Mouse (Mus musculus) CD8-positive naive resting alpha-beta T cell, adult 2 months (primary cell): ENCODE measurements around the gene 3110082J24Rik.
"Not testable (repeated sequence)": the region's sequence is repeated elsewhere in the genome, so short reads cannot be mapped to it uniquely, and the experiment has no call there.

Experiments
- DNase-seq, 2 experiments: peaks; one replicate each; pipeline ENCODE4 v3.0.0; 2022; ENCODE audit warnings: low read depth in 2 of 2, low spot score in 2 of 2

The 3110082J24Rik gene

GRCm38 (mm10) chr5:30072825-30073821 is 32.8 kb downstream of the 3110082J24Rik start, which contains the start of gene Tyms:
TSS of gene Tyms (minus strand) at chr5:30073617.
- DNase-seq = peak; percentile 39 to 46

- DNase-seq = no peak
These were observed 33.5 kb downstream of the 3110082J24Rik start for GRCm38 (mm10) chr5:30072377-30072776.

- no peak for DNase-seq
These were observed 34.2 kb downstream of the 3110082J24Rik start for GRCm38 (mm10) chr5:30071677-30072076.

DNA sequence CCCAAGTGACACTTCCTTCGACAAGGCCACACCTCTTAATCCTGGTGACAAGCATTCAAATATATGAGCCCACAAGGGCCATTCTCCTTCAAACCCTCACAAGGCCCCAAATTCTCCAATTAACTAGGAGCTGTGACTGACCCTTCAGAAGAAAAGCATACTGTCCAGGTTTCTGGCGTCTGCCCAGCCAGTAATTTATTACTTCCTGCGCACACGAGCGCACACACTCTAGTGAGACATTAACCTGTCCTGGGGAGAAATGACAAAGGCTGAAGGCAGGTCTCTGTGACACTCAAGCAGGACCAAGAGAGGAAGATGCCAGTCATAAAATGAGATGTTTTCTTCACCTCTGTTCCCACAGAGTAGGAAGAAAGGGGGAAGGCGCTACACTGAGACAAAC is 38.2 kb downstream of the 3110082J24Rik start:
- DNase-seq = no peak

- not testable (repeated sequence) for DNase-seq
These were observed 46.3 kb downstream of the 3110082J24Rik start for GRCm38 (mm10) chr5:30059607-30060006.

DNA sequence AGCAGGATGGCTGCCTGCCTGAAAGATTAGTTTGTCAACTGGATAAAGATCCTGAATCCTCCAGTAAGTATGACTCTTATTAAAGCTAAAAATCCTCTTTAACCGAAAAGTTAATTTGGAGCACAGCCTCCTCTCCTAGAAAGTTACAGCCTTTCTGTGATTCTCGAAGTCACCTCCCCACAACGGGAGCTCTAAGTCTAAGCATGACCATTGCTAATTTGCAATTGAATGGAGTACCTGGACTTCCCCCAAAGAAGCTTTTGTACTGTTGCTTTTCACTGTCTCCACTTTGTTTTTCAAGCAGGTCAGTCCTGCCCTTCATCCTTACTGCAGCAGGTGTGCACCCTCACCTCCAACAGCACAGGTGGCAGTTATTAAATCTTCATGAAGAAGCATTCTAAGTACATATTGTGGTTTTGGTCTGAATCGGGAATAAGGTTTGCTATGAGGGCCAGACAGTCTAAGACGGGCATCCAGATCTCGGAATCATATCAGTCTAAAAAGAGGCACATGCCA is 47.6 kb downstream of the 3110082J24Rik start:
- no peak for DNase-seq
